Mouse (Mus musculus) gastrocnemius, postnatal 4 days (tissue): Measurements from ENCODE around the gene Olfr549. TPM values are rescaled to one million over a fixed set of nuclear protein-coding genes. Genes with fewer than 3 reads are reported as not detected.

Source experiments
- DNase-seq, 2 experiments: peaks; one replicate each; pipeline ENCODE4 v3.0.0; 2021 to 2022; ENCODE audit warnings: low spot score in 2 of 2, mixed read lengths in 2 of 2
- long read RNA-seq, 2 experiments: library from polyadenylated mRNA; stranded (forward); transcript quantifications; one replicate each; pipeline ENCODE4 v2.0.0; 2021
- total RNA-seq, 2 experiments: library from RNA; stranded (reverse); gene quantifications; 2 replicates each; pipeline ENCODE4 v1.2.3; 2021

Olfr549 gene
- not detected for total RNA-seq
- long read RNA-seq, experiment 1 = 0 reads
- long read RNA-seq, experiment 2 = 0 reads

GRCm38 (mm10) chr7:102549570-102549969 is at the start of gene Olfr549:
Olfr549 (plus strand) TSS chr7:102549870.
- no peak for DNase-seq

GRCm38 (mm10) chr7:102501986-102502385 is 47.7 kb upstream of the Olfr549 start:
- DNase-seq = no peak

- DNase-seq = peak in 1 of 2 experiments; percentile 60
Measured at GRCm38 (mm10) chr7:102506848-102507247, 42.8 kb upstream of the Olfr549 start.

GRCm38 (mm10) chr7:102508066-102508465 is 41.6 kb upstream of the Olfr549 start:
- DNase-seq = no peak

GRCm38 (mm10) chr7:102508666-102509065 is 41.0 kb upstream of the Olfr549 start:
- no peak for DNase-seq

- DNase-seq = no peak
Measured at GRCm38 (mm10) chr7:102509726-102510125, 39.9 kb upstream of the Olfr549 start.

GRCm38 (mm10) chr7:102511927-102512326 is 37.7 kb upstream of the Olfr549 start:
- no peak for DNase-seq

GRCm38 (mm10) chr7:102512814-102513435 is 36.7 kb upstream of the Olfr549 start:
- DNase-seq = peak; percentile 81 to 87

- no peak for DNase-seq
Measured at GRCm38 (mm10) chr7:102514144-102514543, 35.5 kb upstream of the Olfr549 start.

GRCm38 (mm10) chr7:102516261-102517050 is 33.2 kb upstream of the Olfr549 start:
- no peak for DNase-seq

- DNase-seq = no peak
Measured at GRCm38 (mm10) chr7:102517051-102517335, 32.7 kb upstream of the Olfr549 start.

- no peak for DNase-seq
Measured at GRCm38 (mm10) chr7:102529052-102529451, 20.6 kb upstream of the Olfr549 start.

- DNase-seq = no peak
Measured at GRCm38 (mm10) chr7:102534449-102534848, 15.2 kb upstream of the Olfr549 start, which contains the start of gene Olfr547. Olfr547 (plus strand) TSS chr7:102534749.

GRCm38 (mm10) chr7:102540596-102540995 is 9.1 kb upstream of the Olfr549 start, which contains the start of gene Olfr548-ps1:
Olfr548-ps1 (plus strand) TSS chr7:102540896.
- no peak for DNase-seq

- no peak for DNase-seq
Measured at GRCm38 (mm10) chr7:102541251-102541650, 8.4 kb upstream of the Olfr549 start.

- DNase-seq = no peak
Measured at GRCm38 (mm10) chr7:102553279-102553678, 3.6 kb downstream of the Olfr549 start.

GRCm38 (mm10) chr7:102564999-102565997 is 15.6 kb downstream of the Olfr549 start, which contains the start of gene Trim21:
Trim21 (minus strand) TSS chr7:102565486.
- peak; percentile 38 to 73 for DNase-seq

- no peak for DNase-seq
Measured at GRCm38 (mm10) chr7:102566219-102566618, 16.5 kb downstream of the Olfr549 start.

GRCm38 (mm10) chr7:102571142-102571541 is 21.5 kb downstream of the Olfr549 start, which contains the start of gene Olfr550:
Olfr550 (plus strand) TSS chr7:102571442.
- no peak for DNase-seq

- DNase-seq = no peak
Measured at GRCm38 (mm10) chr7:102573174-102573830, 23.6 kb downstream of the Olfr549 start.

GRCm38 (mm10) chr7:102575998-102576397 is 26.3 kb downstream of the Olfr549 start:
- DNase-seq = no peak
